Mouse (Mus musculus) liver, embryonic 11.5 days (tissue): ENCODE data around the gene Ldhd. TPM values are rescaled to one million over a fixed set of nuclear protein-coding genes. Genes with fewer than 3 reads are reported as not detected.

Experiments used
- polyA plus RNA-seq: library from polyadenylated mRNA; unstranded; fragments of >200 nt; fragmentation: Nextera tagmentation; extraction: Ambion mirVana; gene quantifications from 2 replicates; pipeline ENCODE4 v1.2.1, GENCODE M21; 2014

Ldhd gene
- polyA plus RNA-seq, 1 experiment from 2014 or later: 0.16 TPM

Other genes with a start within 250 kb of the Ldhd start
- not detected in 2 replicates for gene Fa2h, start 236.6 kb downstream of the Ldhd start, polyA plus RNA-seq
- 3.1 and 3.8 TPM in 2 replicates for gene Wdr59, start 108.3 kb downstream of the Ldhd start, polyA plus RNA-seq
- gene Znrf1, start 94.3 kb downstream of the Ldhd start, polyA plus RNA-seq: 24.9 and 27.6 TPM in 2 replicates
- 14.2 and 15.6 TPM in 2 replicates for gene Zfp1, start 13.0 kb upstream of the Ldhd start, polyA plus RNA-seq
- not detected in 2 replicates for gene Ctrb1, start 60.6 kb upstream of the Ldhd start, polyA plus RNA-seq
- 26.1 and 27.8 TPM in 2 replicates for gene Bcar1, start 113.4 kb upstream of the Ldhd start, polyA plus RNA-seq
- 218 and 234 TPM in 2 replicates for gene Cfdp1, start 223.9 kb upstream of the Ldhd start, polyA plus RNA-seq
- 8.0 and 8.4 TPM in 2 replicates for gene Tmem170, start 246.4 kb upstream of the Ldhd start, polyA plus RNA-seq